Mouse (Mus musculus) adrenal gland, adult 8-10 months (tissue): ENCODE measurements around the gene Fam234a. TPM values are rescaled to one million over a fixed set of nuclear protein-coding genes. Genes with fewer than 3 reads are reported as not detected.
"Not testable (repeated sequence)": the region's sequence is repeated elsewhere in the genome, so short reads cannot be mapped to it uniquely, and the experiment has no call there.

Experiments
- DNase-seq: peaks from one replicate; pipeline ENCODE4 v3.0.0; 2022
- total RNA-seq, 4 experiments: library from RNA; stranded (reverse); gene quantifications; 2 replicates each; pipeline ENCODE4 v1.2.4; 2022

The Fam234a gene
- total RNA-seq, 4 experiments from 2014 or later = 108 to 126 (median 119) TPM

DNA sequence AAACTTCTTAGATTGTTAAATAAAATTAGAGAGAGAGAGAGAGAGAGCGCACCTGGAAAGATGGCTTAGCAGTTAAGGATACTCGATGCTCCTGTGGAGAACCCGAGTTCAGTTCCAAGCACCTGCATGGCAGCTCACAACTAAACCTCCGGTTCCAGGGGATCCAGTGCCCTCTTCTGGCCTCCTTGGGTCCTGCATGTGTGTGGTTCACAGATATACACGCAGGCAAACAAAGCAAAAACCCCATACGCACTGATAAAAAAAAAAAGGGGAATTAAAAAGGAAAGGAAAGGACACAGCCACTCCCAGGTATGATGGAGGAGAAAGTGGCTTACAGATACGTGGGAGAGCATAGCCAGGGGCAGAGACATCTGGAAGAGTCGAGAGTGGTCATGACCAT, 11.2 kb downstream of the Fam234a start:
- DNase-seq = no peak

DNA sequence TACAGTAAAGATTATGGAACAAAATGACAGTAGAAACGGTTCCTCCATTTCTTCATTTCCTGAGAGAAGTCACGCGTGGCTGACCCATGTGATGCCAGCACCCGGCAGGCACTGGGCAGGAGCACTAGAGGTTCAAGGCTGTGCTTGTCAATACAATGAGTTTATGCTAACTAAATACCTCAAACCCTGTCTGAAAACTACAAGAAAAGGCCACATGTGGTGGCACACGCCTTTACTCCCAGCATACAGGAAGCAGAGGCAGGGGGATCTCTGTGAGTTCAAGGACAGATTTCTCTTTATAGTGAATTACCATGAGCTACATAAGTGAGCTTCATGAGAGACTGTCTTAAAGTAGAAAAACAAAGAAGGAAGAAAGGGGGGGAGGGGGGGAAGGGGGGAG, 12.9 kb downstream of the Fam234a start:
- DNase-seq = no peak

DNA sequence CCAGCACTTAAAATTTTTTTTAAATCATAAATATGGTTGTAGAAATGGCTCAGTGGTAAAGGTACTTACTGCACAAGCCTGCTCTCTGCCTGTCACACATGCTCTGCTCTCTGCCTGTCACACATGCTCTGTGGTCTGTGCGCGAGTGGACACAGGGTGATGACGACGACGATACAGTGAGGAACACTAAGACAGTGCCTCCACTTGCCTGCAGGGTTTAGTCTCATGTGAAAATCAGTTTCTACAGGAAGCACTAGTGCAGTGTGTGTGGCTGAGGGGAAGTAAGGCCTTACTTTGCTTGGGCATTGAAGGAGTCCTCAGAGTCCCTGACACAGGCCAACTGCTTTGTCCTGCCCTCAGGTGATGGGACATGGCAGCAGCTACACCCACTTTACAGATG, 14.3 kb downstream of the Fam234a start:
- DNase-seq = no peak

DNA sequence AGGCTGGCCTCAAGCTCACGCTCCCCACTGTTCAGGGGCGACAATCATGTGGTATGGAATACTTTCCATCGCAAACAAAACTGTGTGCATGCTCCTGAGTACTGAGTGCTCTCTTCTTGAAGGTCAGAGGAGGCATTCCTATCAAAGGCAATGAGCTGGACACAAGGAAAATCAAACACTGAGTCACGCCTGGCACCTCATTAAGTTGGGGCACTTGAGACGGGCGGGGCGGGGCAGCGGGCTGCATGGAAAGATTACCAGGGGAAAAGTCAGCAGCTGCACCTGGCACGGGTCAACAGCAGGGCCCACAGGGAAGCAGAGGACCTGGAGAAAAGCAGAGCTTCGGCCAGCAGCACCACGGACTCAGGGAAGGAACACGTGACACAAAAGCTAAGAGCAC, 18.9 kb downstream of the Fam234a start:
- no peak for DNase-seq

DNA sequence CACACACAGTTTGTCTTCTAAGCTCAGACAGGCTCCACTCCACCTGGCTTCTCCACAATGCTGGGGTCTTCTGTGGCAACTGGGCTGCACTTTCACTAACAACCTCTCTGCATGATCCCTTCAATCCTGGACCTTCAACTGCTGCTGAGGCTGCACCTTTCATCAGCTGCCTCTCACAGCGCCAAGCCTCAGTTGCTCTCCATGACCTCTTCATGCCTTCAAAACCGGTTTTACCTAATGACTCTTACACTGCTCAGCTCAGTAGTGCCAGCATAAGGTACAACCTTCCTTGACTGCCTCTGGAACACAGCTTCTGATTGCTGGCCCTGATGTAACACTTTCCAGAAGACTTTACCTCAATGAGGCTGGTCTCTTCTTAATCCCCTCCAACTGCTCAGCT, 22.5 kb downstream of the Fam234a start:
- no peak for DNase-seq

DNA sequence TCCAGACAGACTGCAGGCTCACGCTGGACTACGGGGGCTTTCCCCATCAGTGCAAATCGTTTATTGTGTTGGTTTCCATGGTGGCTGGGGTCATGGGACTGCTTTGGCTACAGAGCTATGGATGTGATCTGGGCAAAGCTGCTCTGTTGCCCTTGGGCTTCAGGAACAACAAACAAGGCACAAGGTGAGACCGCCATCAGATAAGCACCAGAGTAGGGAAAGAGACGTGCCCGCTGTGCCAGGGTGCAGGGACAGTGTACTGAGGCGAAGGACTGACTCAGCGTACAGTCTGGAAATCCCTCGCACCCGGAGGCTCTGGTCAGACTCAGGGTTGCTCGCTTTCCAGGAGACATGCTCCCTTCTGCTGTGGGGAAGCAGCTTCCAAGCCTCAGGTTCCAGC, 31.4 kb downstream of the Fam234a start:
- no peak for DNase-seq

DNA sequence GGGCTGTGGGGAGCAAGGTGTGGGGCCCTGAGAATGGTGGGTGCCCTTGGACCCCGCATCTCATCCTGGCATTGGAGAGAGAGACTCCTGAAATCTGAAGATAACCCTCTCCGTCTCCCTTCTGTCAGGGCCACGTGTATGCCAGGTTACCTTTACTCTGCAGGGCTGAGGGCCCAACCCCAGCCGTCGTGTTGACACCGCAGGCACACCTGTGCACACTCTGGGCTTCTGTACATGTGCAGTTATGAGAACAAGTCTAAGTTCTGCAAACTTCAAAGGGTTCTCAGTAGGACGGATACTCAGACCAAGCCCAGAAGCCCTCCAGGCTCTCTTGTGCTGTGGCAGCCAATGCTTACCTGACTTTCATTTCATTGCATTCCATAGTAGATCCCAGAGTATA, 31.8 kb downstream of the Fam234a start:
- no peak for DNase-seq

DNA sequence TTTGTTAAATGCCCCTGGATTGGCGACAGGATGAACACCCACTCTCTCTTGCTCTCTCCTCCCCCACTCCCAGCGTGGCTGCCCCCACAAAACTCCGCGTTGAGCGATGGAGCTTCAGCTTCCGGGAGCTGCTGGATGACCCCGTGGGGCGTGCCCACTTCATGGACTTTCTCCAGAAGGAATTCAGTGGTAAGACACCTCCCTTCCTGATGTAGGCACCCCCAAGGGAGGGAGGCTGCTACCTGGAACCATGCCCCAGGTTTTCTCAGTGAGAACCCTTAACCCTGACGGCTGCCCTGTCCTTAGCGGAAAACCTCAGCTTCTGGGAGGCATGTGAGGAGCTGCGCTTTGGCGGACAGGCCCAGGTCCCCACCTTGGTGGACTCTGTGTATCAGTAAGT, 36.4 kb downstream of the Fam234a start, which contains the start of gene Arhgdig:
Gene Arhgdig, minus strand, starts transcription at position 101 of the 400 bp plus-strand sequence.
- no peak for DNase-seq

DNA sequence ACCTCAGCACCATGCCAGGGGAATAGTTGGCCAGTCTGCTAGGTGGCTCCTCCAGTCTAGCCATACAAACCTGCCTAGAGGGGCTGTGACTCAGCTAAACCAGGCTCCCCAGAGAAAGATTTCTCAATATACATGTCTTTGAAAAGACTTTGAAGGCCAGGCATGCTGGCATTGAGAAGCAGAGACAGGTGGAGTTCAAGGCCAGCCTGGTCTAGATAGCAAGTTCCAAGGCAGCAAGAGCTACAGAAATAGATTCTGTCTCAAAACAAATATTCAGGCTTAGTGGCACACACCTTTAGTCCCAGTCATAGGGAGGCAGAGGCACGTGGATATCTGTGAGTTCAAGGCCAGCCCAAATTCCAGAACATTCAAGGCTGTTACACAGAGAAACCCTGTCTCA, 37.6 kb downstream of the Fam234a start:
- peak; percentile 73 for DNase-seq

DNA sequence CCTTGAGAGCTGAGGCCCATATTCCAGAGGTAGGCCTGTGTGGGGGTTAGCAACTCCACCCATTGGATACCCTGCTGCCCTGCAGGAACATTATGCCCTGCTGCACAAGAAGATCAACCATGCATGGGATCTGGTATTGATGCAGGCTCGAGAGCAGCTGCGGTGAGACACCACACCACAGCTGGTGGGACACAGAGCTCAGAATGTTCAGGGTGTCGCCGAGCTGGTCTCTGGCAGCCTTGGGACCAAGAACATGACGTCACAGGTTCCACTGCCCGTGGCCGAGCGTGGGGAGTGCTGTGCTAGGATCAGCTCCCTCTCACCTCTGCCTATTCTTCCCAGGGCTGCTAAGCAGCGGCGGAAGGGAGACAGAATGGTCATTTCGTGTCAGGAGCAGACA, 39.3 kb downstream of the Fam234a start:
- DNase-seq = no peak

DNA sequence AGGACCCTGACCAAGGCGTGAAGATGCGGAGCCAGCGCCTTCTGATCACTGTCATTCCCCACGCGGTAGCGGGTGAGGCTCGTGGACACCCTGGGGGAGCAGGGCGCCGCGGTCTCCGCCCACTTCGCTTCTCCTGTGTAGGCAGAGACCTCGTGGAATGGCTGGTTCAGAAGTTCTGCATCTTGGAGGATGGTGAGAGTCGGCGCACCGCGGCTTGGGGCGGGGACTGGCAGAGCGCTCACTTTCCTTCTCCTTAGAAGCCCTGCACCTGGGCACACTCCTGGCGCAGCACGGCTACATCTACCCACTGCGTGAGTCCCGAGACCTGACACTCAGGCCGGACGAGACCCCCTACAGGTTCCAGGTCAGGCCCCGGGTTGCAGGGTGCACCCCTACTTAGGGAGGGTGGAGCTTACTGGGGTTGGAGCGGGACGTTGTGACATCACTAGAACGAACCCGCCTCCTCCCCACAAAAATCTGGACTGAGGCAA, 40.7 kb downstream of the Fam234a start:
- peak; percentile 61 for DNase-seq

DNA sequence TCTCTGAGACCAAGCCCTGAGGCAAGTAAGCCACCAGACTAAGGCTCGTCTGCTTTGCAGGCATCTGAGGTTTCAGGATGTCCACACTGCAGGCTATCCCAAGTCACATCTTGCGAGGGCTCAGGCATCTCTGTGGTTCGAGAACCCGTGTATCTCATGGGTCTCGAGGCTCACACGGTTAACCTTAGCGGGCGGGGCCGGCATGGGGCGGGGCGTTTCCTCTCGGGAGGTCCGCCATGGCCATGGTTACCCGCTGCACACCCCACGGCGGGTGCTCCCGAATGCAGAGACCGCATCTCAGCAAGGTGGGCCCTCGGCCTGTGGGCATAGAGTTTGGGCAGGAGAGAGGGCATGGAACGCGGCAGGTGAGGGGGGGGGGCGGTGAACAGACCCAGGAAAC, 41.3 kb downstream of the Fam234a start, which contains the start of gene Rgs11:
Gene Rgs11, plus strand, starts transcription at position 215 of the 400 bp plus-strand sequence.
- no peak for DNase-seq

DNA sequence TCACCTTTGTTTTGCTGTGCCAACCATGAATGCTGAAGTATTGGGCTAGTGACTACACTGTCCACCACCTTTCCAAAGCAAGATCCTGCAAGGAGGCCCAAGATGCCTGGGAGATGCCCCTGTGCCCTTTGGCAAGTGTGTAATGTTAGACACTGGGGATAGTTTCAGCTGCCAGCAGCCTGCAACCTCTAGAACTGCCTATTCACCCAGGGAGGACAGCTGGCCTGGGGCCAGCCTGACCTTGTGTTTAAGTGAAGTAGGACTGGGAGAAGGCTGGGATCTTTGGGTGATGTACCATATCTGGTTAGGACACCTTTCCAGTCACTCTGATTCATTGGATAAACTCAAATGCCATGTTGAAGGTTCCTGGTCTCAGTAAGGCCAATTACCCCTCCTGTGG, 42.0 kb downstream of the Fam234a start:
- peak; percentile 64 for DNase-seq

DNA sequence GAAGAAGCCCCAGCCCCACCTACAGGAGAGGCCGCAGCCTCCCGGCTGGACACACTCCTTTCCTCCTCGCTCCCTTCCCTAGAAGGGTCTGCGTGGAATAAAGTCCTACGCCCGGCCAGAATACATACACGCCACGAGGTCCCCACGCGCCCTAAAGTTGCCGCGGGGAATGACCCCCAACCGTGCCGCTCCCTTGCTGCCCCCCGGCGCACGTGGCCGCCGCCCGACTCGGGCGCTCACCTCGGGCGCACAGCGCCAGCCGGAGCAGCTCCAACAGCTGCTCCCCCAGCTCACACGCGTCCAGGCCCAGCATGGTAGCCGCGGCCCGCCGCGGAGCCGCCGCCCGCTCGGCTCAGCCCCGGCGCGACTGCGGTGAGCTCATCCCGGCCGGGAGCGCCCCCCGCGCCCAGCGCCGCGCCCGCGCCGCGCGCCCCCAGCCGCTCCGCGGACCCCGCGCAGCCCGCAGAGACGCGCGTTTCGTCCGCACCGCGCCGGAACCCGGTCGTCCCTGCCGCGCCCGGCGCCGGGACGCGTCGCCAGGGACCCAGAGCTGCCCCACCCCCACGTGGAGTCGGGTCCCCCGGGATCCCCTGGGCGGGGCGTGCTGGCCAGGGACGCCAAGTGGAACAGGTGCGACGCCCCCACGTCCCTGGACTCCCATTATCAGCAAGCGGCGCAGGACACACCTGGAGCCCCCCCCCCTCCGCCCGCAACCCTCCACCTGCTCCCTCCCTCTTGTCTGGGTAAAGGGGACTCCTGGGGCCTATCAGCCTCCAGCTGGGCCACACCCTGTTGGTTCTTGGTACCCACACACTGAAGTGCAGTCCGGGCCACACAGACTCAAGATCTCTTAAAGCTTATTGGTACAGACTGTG, 43.0 kb downstream of the Fam234a start:
- DNase-seq = no peak

DNA sequence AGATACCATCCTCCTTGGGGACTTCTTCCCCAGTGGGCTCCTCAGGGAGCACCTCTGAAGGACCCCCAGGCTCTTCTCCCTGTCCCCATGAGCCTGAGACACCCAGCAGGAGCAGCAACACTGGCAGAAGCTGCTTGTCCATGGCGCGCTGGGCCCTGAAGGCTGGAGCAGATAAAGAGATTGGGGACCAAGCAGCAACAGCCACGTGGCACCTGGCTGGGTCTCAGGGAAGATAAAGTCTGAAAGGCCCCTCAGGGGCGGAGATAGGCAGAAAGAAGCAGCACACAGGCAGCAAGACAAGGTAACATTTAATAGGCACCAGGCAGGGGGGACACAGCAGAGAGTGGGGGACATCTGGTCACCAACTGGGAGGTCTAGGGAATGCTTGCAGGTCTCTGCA, 45.1 kb downstream of the Fam234a start, which contains the start of gene Pdia2:
Gene Pdia2, minus strand, starts transcription at position 196 of the 400 bp plus-strand sequence.
- DNase-seq = no peak

DNA sequence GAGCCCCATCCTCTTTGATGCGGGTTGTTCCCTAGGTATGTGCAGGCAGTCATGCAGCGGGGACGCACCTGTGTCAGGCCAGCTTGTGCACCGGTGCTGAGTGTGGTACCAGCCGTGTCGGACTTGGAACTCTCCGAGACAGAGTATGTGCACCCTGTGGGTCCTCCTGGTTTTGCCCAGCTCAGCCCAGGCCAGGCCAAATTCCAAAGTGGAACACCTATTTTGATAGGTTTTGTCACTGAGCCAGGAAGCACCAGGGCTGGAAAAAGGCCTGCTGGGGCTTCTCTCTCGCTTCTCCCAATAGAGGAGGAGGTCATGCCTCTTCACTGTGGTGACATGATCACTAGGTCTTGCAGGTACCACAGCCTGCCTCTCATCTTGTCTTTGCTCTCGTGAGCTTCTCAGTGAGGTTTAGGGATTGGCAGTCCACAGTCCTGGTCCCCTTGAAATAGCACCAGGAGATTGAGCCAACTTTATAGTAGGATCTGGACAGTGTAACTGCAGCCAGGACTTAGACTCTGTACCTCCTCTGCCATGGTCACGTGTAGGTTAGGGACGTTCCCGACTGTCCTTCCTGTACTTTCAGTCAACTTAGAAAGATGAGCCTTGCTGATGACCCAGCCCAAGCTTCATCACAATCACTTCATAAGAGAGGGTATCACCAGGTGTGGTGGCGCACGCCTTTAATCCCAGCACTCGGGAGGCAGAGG, 51.4 kb downstream of the Fam234a start:
- no peak for DNase-seq

DNA sequence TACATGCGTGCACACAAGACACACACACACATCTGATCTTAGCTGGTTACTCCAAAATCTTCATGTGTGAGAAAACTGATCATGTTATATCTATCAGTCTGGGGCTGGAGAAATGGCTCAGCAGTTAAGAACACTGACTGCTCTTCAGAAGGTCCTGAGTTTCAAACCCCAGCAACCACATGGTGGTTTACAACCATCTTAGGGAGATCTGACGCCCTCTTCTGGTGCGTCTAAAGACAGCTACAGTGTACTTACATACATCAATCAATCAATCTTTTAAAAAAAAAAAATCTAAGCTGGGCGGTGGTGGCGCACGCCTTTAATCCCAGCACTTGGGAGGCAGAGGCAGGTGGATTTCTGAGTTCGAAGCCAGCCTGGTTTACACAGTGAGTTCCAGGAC, 52.6 kb downstream of the Fam234a start:
- not testable (repeated sequence) for DNase-seq

DNA sequence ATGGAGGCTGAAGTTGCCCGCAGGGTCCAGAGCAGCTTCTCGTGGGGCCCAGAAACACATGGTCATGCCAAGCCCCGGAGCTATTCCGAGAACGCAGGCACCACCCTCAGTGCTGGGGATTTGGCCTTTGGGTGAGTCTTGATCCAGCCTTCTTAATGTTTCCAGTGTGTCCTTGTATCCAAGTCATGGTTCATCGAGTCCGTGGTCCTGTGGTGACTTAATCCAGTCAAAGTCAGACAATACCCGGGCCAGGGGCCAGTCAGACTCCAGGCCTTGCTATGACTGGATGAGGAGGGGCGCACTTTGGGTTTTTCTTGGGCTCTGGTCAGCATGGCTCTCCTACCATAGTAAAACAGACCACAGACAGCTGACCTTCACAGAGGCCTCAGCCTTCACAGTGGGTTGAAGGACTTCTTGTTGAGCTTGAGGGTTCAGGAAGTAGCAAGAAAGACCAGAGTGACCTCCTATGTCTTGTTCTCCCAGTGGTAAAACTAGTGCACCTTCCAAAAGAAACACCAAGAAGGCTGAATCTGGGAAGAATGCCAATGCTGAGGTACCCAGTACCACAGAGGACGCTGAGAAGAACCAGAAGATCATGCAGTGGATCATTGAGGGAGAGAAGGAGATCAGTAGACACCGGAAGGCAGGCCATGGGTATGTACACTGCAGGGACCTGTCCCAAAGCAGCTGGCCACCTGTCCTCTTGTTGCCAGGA, 55.8 kb downstream of the Fam234a start:
- DNase-seq = no peak

DNA sequence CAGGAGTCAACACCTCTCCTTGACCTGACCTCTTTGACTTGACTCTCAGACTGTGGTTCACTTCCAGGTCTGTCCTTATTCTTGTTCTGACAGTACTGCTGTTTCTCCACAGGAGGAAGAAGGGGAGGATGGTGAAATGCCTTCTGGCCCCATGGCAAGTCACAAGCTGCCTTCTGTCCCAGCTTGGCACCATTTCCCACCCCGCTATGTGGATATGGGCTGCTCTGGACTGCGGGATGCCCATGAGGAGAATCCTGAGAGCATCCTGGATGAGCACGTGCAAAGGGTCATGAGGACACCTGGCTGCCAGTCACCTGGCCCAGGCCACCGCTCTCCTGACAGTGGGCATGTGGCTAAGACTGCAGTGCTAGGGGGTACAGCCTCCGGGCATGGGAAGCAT, 56.5 kb downstream of the Fam234a start:
- no peak for DNase-seq

DNA sequence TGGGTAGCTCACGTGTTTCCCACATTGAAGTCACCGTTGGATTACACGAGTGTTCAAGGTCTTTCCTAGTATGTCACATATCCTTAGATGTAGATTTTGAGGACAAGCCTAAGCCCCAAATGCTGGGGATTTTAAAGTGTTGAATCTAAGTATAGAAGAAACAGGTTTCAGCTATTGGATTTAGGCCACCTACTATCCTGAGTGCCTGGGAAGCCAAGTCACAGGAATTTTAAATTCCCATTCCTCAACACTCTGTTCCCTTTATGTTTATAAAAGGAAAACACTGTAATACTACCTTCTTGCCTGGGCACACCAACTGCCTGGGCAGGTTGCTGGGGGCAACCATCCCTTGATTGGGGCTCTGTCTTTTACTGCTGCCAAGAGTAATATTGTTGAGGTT, 62.9 kb downstream of the Fam234a start:
- DNase-seq = no peak

DNA sequence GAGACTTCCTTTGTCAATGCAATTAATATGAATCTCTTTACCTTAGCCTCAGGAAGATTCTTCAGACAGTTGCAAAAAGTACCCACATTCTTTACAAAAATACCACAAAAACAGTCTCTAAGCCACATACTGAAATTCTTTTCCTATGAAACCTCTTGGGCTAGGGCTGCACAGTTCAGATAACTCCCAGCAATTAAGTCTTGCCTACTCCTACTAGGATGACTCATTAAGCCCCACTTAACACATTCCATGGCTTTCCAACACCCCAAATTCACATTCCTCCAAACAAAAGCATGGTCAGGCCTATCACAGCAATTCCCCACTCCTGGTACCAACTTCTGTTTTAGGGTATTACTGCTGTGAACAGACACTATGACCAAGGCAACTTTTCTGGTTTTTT, 65.4 kb downstream of the Fam234a start:
- no peak for DNase-seq

DNA sequence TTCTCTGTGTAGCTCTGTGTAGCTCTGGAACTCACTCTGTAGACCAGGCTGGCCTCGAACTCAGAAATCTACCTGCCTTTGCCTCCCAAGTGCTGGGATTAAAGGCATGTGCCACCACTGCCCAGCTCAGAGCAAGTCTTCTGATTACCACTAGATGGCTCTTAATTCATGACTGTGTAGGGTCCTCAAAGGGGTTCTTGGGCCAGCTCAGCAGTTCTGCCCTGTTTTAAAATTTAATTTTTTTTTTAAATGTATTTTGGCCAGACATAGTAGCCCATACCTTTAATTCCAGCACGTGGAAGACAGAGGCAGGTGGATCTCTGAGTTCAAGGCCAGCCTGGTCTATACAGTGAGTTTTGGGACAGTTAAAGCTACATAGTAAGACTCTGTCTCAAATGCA, 68.8 kb downstream of the Fam234a start:
- not testable (repeated sequence) for DNase-seq

DNA sequence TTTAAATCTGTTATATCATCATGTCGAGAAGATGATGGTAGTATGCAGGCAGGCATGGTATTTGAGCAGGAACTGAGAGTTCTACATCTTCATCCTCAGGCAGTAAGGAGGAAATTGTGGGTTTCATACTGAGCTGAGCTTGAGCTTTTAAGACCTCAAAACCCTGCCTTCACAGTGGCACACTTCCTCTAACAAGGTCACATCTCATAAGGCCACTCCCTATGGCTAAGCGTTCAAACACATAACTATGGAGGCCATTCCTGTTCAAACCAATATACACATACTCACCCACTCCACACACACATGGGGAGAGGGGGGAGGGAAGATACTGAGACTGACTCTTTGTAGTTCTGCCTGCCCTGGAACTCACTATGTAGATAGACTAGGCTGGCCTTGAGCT, 76.0 kb downstream of the Fam234a start:
- no peak for DNase-seq
